Mouse (Mus musculus): ENCODE results near the gene Iqcd.

- no peak for TF ChIP-seq FLI1 (IDR thresholded peaks at IDR 0.05; ENCODE audit: low read length)
- TF ChIP-seq GATA1 (IDR thresholded peaks at IDR 0.05; ENCODE audit: borderline replicate concordance, low read length): no peak
Measured at GRCm38 (mm10) chr5:120565171-120565905, 23.5 kb upstream of the Iqcd start.

Data from megakaryocyte, embryonic 14.5 days (primary cell).